Mouse (Mus musculus): ENCODE measurements around the gene Nlk.
A peak's percentile ranks its signal among the peaks of the same experiment; 100 is the strongest.
"Not testable (repeated sequence)": the region's sequence is repeated elsewhere in the genome, so short reads cannot be mapped to it uniquely, and the experiment has no call there.

Gene Nlk

GRCm38 (mm10) chr11:78596750-78597149 lies 100.4 kb downstream of the Nlk start:
- DNase-seq (ENCODE audit: low spot score in 2 of 2) = no peak

DNA sequence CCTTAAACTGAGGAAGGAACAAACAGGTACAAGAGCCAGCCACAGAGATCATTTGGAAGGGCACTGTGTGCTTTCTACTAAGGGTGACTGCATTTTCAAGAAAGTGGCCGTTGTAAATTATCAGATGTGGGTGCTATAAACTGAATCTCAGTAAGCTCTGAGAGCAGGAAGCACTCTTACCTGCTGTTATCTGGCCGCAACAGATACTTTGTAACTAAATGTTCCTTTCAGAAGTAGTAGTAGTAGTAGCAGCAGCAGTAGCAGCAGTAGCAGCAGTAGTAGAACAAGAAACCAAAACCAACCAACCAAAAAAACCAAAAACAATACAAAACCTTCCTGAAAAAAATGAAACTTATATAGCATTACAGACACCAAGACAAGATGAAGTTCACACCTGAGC lies 101.4 kb downstream of the Nlk start:
- no peak for DNase-seq (ENCODE audit: low spot score in 2 of 2)

GRCm38 (mm10) chr11:78594271-78594964 lies 102.8 kb downstream of the Nlk start:
- DNase-seq (ENCODE audit: low spot score in 2 of 2) = no peak

- not testable (repeated sequence) for DNase-seq (ENCODE audit: low spot score in 2 of 2)
Observed at GRCm38 (mm10) chr11:78587677-78588076, 109.5 kb downstream of the Nlk start.

DNA sequence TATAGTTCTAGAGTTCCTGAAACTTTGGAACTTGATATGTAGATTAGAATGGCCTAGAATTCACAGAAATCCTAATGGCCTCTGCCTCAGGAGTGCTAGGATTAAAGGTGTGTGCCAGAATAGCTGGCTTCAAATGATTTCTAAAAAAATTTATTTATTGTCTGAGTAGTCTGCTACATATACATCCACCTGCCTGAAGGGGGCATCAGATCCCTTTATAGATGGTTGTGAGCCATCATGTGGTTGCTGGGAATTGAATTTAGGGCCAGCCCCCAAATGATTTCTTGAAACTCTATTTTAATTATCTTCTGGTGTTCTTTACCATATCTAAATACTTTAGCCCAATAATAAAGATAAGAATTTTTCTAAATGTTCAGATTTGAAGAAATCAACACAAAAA lies 111.1 kb downstream of the Nlk start:
- DNase-seq (ENCODE audit: low spot score in 2 of 2) = no peak

- DNase-seq (ENCODE audit: low spot score in 2 of 2) = no peak
Observed at GRCm38 (mm10) chr11:78582848-78583247, 114.3 kb downstream of the Nlk start.

DNA sequence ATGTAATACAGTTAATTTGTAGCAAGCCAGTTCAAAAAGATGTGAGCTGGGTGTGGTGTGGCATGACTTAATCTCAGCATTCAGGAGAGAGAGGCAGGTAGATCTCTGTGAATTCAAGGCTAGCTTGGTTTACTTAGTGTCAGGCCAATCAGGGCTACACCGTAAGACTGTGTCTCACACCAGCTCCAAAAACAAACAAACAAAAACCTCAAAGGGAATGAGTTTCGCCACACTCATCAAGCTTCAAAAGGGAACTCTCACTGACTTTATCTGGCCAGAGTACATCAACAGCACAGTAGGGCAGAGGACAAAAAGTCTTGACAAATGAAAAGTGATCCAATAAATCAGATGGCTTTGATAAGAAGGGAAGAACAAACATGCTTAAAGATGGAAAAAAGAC lies 122.2 kb downstream of the Nlk start:
- DNase-seq (ENCODE audit: low spot score in 2 of 2) = no peak

DNA sequence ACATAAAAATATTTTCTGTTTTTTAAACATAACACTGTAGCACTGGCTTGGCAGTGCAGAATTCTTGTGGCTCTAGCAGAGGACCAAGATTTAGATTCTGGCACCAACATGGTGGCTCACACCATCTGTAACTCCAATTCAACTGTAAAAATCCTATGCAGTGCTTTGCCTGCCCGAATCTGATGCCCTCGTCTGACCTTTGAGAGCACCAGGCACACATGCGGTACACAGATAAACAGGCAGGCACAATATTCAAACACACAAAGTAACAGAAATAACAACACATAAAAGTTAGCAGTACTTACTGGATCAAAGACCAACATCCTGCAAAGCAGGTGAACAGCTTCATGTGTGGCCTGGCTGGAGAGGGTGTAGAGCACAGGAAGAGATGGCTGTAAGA lies 122.6 kb downstream of the Nlk start:
- DNase-seq (ENCODE audit: low spot score in 2 of 2) = no peak

GRCm38 (mm10) chr11:78574031-78574430 lies 123.1 kb downstream of the Nlk start:
- not testable (repeated sequence) for DNase-seq (ENCODE audit: low spot score in 2 of 2)

GRCm38 (mm10) chr11:78571854-78572253 lies 125.3 kb downstream of the Nlk start:
- DNase-seq (ENCODE audit: low spot score in 2 of 2) = no peak

DNA sequence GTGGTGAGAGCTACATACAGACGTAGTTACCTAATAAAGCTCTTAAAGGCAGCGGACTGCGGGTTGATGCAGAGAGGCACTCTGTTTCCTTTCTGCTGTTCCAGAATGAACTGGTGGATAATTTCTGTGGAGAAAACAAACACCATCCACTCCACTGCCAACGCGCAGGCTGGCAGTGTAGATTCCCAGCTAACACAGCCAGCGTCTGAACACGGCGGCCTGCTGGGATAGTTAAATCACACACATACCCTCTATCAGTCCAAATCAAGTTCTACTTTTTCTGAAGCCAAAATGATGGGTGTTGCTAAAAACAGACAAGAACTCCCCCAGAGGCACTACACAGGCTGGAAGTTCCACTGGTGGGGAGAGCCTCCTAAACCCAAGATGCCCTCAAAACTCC lies 125.7 kb downstream of the Nlk start:
- DNase-seq (ENCODE audit: low spot score in 2 of 2) = no peak

- no peak for DNase-seq (ENCODE audit: low spot score in 2 of 2)
Observed at GRCm38 (mm10) chr11:78569806-78570205, 127.4 kb downstream of the Nlk start.

DNA sequence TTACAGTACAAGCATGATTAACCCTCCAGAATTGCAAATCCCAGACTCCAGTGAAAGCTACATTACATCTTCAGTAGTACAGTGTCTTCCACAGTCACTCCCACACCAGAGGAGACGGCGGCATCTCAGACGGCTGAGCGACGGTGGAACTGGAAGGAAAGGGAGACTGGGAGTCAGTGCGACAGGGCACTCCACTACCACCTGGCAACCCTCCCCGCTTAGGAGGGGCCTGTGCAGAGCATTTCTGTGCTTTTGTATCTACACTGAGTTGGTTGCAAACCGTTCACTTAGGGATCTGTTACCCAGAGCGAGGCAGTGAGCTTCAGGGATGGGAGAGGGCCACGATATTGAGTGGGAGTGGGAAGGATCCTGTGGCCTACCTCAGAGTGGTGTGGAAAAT lies 128.3 kb downstream of the Nlk start:
- DNase-seq (ENCODE audit: low spot score in 2 of 2) = no peak

- DNase-seq (ENCODE audit: low spot score in 2 of 2) = no peak
Observed at GRCm38 (mm10) chr11:78567614-78568013, 129.6 kb downstream of the Nlk start.

GRCm38 (mm10) chr11:78566775-78567174 lies 130.4 kb downstream of the Nlk start:
- no peak for DNase-seq (ENCODE audit: low spot score in 2 of 2)

DNA sequence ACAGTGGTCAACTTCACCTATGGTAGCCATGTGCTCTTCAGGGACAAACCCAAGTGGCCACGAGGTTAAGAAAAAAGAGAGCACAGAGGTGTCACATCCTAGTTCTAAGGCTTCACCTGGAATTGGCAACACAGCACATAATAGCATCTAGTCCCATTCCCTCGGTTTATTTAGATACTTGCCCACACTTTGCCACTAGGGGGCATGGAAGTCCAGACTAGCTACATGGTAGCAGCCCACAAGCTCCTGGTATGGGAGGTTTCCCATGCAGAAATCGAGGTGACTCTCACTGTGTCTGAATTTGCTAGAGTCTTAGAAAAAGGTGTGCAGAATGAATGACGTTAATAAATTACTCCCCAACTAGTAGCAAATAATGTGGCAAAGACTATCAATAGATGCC lies 136.7 kb downstream of the Nlk start:
- DNase-seq (ENCODE audit: low spot score in 2 of 2) = peak; percentile 57 to 72

GRCm38 (mm10) chr11:78557241-78557640 lies 139.9 kb downstream of the Nlk start:
- DNase-seq (ENCODE audit: low spot score in 2 of 2) = no peak

GRCm38 (mm10) chr11:78556070-78556469 lies 141.1 kb downstream of the Nlk start:
- no peak for DNase-seq (ENCODE audit: low spot score in 2 of 2)

DNA sequence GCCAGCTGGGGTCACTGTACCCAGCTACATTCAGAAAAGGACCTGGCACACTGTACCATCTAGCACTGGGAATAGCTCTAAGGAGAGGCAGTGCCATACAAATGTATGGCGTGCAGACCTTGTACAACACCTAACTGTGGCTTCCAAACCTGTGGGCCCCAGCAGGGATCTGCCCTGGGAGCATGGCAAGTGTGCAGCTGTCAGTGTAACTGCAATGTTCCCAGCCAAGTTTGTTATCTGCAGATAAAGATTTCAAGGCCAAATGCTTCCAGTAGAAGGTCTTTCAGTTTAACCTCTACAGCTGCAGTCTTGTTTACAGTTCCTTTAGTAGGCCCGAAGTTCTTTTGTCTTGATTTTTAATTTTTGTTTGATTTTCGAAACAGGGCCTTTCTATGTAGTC lies 141.6 kb downstream of the Nlk start:
- DNase-seq (ENCODE audit: low spot score in 2 of 2) = no peak

DNA sequence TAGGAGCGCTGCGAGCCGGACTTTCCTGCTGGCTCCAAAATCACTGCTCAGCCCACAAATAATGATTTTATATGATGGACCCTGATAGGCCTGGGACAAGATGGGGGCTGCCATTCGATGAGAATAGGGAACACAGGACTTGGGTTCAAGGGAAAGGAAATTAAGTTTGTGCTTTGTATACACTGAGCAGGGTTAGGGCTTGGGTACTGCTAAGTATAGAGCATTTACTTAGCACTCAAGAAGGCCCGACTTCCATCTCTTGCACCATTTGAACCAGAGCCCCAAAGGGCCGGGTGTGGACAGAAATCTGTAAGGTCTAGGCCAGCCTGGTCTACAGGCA lies 146.1 kb downstream of the Nlk start:
- DNase-seq (ENCODE audit: low spot score in 2 of 2) = no peak

DNA sequence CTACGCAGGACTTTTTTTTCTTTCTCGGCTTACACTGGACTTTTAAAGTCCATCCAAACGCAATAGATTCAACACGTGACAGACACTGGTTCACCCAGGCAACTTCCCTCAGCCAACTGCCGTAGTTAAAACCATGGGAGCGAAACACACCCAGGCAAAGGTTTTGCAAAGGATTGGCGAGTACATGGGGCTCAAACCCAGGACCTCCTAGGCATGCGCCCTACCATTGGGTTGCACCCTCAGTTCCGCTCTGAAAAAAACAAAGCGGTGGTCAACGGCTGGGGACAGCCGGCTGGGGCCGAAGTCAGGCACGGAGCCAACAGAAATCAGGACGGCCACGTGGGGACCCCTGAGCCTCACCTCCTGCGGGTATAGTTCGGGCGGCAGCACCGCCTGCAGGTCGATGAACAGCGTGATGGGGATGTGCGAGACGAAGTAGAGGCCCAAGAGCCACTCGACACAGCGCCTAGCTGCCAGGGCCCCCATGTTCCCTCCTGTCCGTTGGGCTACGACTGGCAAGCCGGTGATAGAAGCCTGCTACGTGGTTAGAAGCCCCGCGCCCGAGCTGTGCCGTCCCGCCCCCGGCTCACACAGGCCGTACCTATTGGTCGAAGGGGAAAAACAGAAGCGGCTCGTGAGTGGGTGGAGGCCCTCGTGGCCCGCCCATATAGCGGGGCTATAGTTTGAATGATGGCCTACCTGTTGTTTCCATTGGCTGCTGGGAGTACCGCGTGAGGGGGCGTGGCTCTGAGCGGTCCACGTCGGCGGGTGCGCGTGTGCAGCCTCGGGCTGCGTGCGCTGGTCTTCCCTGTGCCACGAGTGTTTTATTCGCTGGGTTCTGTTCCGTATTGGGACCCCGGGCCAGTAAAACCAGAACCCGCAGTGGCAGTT lies 146.8 kb downstream of the Nlk start, which contains the start of gene Tmem97:
Tmem97 (minus strand) TSS at position 610 of the 891 bp plus-strand sequence.
- DNase-seq (ENCODE audit: low spot score in 2 of 2) = peak; percentile 96 to 98

DNA sequence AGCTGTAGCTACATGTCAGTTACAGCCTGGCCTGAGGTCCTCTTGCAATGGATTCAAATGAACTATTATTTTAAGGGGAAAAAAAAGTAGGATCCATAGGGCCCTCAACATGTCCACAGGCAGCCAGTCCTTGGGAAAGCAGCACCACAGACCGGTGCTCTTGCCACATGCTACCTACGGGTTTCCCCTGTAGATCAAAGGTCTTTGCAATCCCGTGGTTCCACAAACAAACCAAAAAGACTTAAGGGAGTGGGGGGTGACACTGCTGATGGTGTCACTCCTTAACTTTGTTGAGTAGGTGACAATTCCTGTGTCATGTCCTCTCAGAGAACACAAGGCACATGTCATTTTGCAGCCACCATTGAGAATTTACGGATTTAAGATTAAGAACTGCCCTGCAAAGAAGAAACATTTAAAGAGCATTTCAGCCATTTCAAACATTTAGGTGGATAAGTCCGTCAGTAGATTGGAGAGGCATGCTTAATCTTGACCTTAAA lies 147.6 kb downstream of the Nlk start:
- DNase-seq (ENCODE audit: low spot score in 2 of 2) = no peak

Data from frontal cortex, postnatal 10 days (tissue).